Mouse (Mus musculus) lung, embryonic 14.5 days (tissue): ENCODE measurements at regions not wholly inside any gene's neighbourhood (a gene's known extent, or its start where the extent isn't known, plus 50 kb on each side); places are given as distances from the start of the nearest gene placed in this dataset.

Source experiments
- ATAC-seq: fragments of 200-750 bp; cut with Nextera tagmentation; 2 replicates; pipeline ENCODE4 v1.8.0; 2017; ENCODE audit warnings: mild to moderate bottlenecking, moderate TSS enrichment, moderate library complexity; ENCODE audit not compliant: insufficient read depth
- DNase-seq: peaks from one replicate; pipeline ENCODE4 v3.0.0-alpha.2; 2015
- H3K27ac ChIP-seq: fragments of 300-500 bp; sonication (generic); 2 replicates; pipeline ENCODE4 v1.5.1; 2014; ENCODE audit warnings: low read depth, mild to moderate bottlenecking, moderate library complexity
- H3K27me3 ChIP-seq: fragments of 300-500 bp; sonication (generic); 2 replicates; pipeline ENCODE4 v1.6.1; 2014; ENCODE audit warnings: low read length, control low read depth; ENCODE audit not compliant: insufficient read depth
- H3K36me3 ChIP-seq: fragments of 300-500 bp; sonication (generic); 2 replicates; pipeline ENCODE4 v1.6.1; 2014; ENCODE audit warnings: control low read depth; ENCODE audit not compliant: insufficient read depth
- H3K4me1 ChIP-seq: fragments of 300-500 bp; sonication (generic); 2 replicates; pipeline ENCODE4 v1.6.1; 2014; ENCODE audit warnings: antibody characterized with exemption, control low read depth; ENCODE audit not compliant: insufficient read depth
- H3K4me2 ChIP-seq: fragments of 300-500 bp; sonication (generic); 2 replicates; pipeline ENCODE4 v1.6.1; 2014; ENCODE audit warnings: mild to moderate bottlenecking
- H3K4me3 ChIP-seq: fragments of 300-500 bp; sonication (generic); 2 replicates; pipeline ENCODE4 v1.5.1; 2014; ENCODE audit warnings: low read depth, low read length
- H3K9ac ChIP-seq: fragments of 300-500 bp; sonication (generic); 2 replicates; pipeline ENCODE4 v1.6.1; 2014
- H3K9me3 ChIP-seq: fragments of 300-500 bp; sonication (generic); 2 replicates; pipeline ENCODE4 v1.6.1; 2016; ENCODE audit warnings: low read depth, low read length, control low read depth
- CTCF ChIP-seq: IDR thresholded peaks from 2 replicates; pipeline ENCODE4 v1.5.1; 2016; ENCODE audit warnings: antibody characterized with exemption, low read depth
- WGBS: fragments of 180-500 bp; shearing (Covaris S2); extraction: QIAGEN DNeasy Blood & Tissue Kit; methylation state at CpG from one replicate; pipeline ENCODE4 v1.1.7; 2014; 5-methylcytosine and 5-hydroxymethylcytosine counted together

DNA sequence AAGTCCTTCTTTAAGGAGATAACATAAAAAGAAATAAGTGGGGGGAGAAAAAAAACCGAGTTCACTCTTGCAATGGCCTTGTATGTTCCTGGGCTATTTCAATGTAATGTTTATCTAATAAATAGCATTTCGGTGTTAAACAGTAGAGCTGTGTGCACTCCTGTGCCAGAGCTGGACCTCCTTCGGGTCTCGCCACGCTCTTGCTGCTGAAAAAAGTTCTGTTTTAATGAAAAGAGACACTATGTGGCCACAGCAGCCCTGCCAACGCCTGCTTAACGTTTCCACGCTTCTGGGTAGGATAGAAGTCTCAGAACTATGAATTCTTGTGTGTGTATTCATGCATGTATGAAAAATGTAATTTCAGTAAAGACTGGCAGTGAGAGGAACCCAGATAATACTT is 50.3 kb upstream of the Prickle1 start:
- H3K4me2 ChIP-seq: no peak overlapping the region
- H3K4me1 ChIP-seq: no peaks in the 10 kb centered on the region
- H3K4me3 ChIP-seq: no peak overlapping the region
- no peaks in the 10 kb centered on the region for H3K36me3 ChIP-seq
- no peaks in the 10 kb centered on the region for H3K27me3 ChIP-seq
- H3K9ac ChIP-seq: no peak overlapping the region
- H3K9me3 ChIP-seq: no peaks in the 10 kb centered on the region
- TF ChIP-seq CTCF: no peak
- DNase-seq: no peak
- WGBS: 61% methylated on average over 8 of the region's 8 CpGs
- ATAC-seq: no peak
- no peak overlapping the region for H3K27ac ChIP-seq
